Mouse (Mus musculus): Measurements from ENCODE around the gene Deup1.
A peak's percentile ranks its signal among the peaks of the same experiment; 100 is the strongest.

Deup1 gene

DNA sequence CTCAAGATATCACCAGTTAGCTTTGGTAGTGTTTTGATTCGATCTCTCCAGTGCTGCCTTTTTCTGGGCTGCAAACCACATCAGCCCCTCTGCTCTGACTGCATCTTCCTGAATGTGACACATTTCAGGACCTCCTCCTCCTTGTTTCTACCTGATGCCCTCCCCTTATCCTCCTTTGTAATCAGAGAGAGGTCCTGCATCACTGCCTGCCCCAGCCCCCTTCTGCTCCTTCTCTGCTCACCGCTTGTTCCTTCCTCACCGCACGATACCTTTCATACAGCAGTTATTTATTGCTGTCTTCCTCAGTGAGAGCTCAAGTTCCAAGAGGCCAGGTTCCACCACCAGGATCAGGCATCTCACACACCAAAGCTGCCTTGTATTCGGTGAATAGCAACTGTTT, 96.5 kb downstream of the Deup1 start:
- no peak for DNase-seq

DNA sequence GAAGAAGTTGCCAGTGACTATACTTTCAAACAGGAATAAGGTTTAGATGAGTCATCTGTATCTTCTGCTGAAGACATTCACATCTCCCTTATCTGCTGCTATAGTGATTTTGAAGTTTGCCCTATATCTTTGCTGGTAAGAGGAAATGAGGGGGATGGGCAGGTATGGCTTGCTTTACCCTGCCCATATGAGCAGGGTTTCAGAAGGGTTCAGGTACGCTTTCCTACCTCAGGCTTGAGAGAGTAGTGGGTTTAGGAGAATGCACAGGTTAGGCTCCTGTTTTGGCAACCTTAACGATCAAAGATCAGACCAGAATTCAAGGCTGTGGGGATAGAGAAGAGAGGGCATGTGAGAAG, 97.8 kb downstream of the Deup1 start:
- peak; percentile 72 for DNase-seq

DNA sequence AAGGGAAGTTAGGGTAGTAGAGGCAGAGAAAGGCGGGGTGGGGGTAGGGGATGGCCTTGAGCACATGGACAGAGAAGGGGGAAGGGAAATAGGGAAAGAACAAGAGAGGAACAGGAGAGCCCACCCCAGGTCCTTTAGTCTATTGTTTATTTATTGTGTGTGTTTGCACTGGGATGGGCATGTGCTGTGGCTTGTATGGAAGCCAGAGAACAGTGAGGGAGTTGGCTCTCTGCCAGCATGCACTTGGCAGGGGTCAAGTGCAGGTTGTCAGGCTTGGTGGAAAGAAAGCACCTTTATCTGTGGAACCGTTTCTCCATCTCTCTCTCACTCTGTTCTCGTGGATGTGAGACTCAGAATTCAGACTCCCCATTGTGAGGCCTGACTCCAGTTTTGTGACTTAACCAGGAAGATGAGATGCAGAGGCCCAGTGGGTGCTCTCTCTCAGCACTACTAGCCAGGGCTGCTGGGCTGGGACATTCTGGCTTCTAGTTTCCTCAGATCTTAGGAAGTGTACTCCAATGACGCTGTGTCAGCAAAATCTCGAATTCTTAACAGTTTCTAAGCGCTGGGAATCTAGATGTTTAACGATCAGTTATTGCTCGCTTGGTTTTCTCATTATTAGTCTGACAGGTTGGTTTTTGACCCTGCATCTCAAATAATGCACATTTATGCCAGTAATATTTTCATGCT, 98.3 kb downstream of the Deup1 start:
- DNase-seq = no peak

GRCm38 (mm10) chr9:15528368-15528767, 99.4 kb downstream of the Deup1 start:
- DNase-seq = no peak

GRCm38 (mm10) chr9:15527846-15528245, 99.9 kb downstream of the Deup1 start:
- no peak for DNase-seq

DNA sequence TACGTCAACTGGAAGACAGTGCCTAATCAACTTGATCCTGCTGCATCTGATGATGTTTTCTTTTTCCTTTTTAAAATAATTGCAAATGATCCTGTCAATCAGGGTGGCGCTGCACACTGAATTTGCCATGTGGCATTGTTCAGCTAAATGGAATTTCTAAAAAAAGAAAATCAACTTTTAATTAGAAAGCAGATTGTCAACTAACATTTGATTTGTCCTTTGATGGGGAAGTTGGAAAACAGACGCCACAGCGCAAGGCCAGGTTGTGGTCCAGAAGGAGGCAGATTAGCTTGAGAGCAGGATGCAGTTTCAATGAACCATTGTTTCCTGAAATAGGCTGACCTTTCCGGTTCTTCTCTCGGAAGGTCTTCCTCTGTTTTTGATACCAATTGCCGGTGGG, 101.2 kb downstream of the Deup1 start:
- DNase-seq = no peak

DNA sequence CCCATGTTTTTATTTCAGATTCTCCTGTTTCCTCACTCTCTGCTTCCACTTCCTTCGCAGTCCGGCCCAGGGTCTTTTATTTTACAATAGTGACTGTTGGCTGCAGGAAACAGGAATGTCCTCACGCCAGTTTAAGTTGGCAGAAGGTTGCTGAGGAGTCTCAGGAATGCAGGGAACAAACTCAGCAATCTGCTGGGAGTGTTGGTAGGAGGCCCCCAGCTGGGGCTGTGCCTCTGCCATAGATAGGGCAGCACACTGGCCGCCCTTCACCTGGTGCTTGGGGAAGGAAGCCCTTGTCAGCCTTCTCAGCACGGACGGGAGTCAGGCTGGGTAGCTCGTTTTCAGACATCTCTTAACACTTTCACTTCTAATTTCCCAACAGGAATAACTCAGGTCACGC, 102.5 kb downstream of the Deup1 start:
- no peak for DNase-seq

DNA sequence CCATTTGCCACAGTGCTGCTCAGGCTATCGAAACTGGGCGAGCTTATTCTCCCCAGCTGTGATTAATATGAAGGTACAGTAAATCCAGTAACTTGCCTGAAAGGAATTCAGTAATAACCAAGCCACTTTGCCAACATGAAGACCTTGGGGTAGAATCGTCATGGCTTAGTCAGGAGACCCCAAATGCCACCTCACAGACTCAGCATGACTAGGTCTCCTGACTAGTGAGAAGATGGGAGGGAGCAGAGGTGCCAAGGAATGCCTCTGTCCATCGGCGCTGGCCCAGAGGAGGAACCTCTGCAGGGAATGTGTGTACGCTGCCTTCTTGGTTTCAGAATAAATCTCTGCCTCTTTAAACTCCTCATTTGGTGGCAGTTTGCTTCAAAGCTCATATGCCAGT, 104.1 kb downstream of the Deup1 start:
- DNase-seq = no peak

DNA sequence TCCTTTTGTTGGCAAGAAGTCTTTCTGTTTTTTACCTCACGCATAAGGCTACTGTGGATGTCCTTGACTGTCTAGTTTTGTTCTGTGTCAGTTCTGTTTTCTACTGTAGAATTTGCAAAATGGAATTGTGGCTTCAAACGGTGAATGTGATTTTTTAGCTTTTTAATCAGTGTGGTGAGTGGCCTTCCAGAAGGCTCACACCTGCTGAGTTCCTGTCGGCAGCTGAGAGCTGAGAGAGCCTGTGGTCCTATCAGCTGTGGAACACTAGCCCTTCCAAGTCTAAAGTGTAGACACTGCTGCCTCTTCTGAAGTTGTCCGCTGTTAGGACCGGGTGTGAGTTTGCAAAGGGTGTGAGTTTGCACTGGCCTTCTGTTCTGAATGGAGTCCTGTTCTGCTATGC, 104.8 kb downstream of the Deup1 start:
- DNase-seq = no peak

- no peak for DNase-seq
These were observed 105.4 kb downstream of the Deup1 start for GRCm38 (mm10) chr9:15522348-15522747.

DNA sequence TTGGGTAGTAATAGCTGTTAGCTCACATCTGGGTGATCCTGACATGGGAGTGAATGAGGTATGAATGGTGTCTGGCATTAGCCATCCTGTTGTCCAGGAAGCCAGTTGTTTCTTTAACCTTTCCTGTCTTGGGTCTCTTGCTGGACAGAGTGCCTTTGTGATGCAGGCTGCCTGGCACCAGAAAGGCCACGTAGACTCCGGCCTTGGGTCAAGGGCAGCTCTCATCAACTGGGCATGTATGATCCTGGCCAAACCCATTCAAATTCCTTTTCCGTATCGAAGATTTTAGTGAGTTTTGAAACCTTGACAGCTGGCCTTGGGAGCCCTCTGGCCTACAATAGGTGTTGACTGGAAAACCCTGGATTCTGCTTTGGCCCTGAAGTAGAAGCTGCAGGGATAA, 109.8 kb downstream of the Deup1 start:
- no peak for DNase-seq

- no peak for DNase-seq
These were observed 111.7 kb downstream of the Deup1 start for GRCm38 (mm10) chr9:15516007-15516406.

GRCm38 (mm10) chr9:15512918-15513317, 114.8 kb downstream of the Deup1 start:
- DNase-seq = no peak

DNA sequence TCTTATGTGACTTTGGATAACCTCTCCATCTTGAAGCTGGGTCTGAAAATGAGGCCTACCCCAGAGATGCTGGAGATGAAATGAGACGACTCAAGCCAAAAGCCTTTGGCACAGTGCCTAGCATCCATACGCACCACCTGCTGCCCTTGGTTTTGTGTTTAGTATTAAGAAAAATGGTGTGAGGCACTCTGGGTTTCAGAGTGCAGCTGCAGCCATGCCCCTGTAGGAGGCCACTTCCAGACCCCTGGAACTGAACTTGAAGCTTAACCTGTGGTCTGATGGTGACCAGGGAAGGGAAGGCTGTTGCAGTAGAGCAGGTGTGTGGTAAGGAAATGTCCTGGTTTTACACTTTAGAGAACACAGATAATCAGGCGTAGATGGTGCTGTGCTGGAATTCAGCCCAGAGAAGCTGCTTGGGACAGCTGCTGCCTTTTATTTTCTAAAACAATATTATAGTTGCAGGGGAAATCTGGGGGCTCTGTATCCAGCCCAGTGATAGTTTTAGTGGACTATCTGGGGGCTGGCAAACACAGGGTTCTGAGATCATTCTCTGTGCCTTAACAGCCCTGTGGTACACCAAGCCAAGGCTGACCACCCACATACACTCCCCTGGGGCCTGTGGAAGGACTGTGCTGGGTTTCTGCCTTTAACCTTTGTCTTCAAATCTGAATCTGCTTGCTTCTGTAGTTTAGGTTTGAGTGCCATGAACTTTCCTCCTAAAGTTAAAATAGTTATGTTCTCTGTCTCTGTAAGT, 117.0 kb downstream of the Deup1 start:
- DNase-seq = no peak

Data from thymus, postnatal 14 days (tissue).